Mouse (Mus musculus): Measurements from ENCODE around the gene Crybg1.

GRCm38 (mm10) chr10:44043630-44044029 is 105.0 kb downstream of the Crybg1 start:
- TF ChIP-seq CTCF (IDR thresholded peaks at IDR 0.05; ENCODE audit: low read depth) (no peak), EP300 (IDR thresholded peaks at IDR 0.05; ENCODE audit: low read depth) (no peak)
